Mouse (Mus musculus): ENCODE data around the gene H2al1e.

GRCm38 (mm10) chrX:11280741-11281140 is 31.0 kb upstream of the H2al1e start:
- TF ChIP-seq CTCF (IDR thresholded peaks at IDR 0.05; ENCODE audit: borderline replicate concordance, control insufficient read depth, extremely low read depth, insufficient read depth, low read length, poor library complexity) (no peak), POLR2A (IDR thresholded peaks at IDR 0.05; ENCODE audit: control insufficient read depth, extremely low read depth, insufficient read depth, low read length, poor library complexity) (no peak)
